Mouse (Mus musculus): Measurements from ENCODE around the gene Eif1ad.
"Not testable (repeated sequence)": the region's sequence is repeated elsewhere in the genome, so short reads cannot be mapped to it uniquely, and the experiment has no call there.

Gene Eif1ad

DNA sequence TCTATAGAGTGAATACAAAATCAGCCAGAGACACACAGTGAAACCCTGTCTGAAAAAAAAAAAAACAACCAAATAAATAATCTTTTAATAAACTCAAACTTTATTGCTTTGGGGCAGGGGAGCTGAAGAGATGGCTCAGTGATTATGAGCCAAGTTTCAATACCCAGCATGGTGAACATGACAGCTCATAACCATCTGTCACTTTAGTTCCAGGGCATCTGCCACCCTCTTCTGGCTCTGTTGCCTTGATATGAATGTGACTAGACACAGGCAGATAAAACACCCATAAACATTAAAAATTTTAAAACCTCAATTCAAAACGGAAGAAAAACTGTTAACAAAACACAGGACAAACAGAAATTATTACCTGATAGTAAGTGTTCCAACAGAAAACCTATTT lies 10.9 kb downstream of the Eif1ad start:
- DNase-seq (ENCODE audit: low spot score): no peak

DNA sequence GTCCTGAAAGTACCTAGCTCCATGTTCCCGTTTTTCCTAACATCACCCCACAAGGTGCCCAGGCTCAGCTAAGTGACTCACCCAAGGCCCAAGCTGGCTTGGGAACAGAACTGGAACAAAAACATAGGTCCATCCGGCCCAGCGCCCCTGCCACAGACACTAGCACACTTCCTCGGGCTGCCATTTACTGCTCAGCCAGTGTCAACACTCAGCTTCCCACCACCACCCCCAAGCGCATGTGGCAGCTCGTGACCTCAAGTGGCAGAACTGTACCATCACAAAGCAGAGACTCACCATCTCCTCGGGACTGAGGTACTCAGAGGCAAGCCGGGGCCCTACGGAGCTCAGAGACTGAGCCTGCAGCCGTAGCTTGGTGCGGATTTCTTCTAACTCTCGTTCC lies 16.8 kb downstream of the Eif1ad start:
- no peak for DNase-seq (ENCODE audit: low spot score)

DNA sequence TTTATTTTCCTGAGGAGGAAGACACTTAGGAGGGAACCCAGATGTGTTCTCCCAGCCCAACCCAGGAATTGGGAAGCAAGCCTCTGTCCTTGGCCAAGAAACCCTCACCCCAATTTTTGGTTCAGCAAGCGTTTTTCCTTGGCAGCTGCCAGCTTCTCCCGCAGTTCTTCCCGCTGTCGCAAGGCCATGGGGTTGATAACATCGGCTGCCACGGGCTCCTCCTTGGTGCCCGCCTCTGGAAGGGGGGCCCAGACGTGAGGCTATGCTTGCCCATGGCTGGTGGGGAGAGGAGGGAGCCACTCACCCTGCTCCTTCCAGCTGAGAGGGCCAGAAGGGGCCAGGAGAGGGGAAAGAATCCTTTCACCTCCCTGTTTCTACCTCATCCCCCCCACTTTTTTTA lies 18.2 kb downstream of the Eif1ad start:
- no peak for DNase-seq (ENCODE audit: low spot score)

DNA sequence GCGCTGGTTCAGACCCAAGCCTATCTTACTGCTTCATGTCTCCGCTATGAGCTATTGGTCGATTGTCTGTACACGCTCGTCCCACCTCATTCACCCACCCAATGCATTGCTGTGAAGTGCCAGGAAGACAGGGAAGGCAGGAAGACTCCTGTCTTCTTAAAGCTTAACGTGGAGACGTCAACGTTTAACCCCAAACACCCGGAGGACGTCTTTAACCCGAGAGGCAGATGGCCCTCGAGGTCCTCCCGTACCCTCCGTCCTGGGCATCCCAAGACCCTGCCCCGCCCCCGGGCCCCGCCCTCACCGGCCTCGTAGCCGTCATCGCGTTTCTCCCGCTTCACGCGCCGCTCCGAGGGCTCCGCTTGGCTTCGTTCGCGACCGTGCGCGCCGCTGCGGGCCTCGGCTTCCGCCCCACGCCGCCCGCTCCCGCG lies 21.5 kb downstream of the Eif1ad start:
- DNase-seq (ENCODE audit: low spot score): peak; percentile 27

- peak; percentile 98 for DNase-seq (ENCODE audit: low spot score)
Observed at GRCm38 (mm10) chr19:5388588-5389242, 22.2 kb downstream of the Eif1ad start, which contains the start of gene Sart1. TSS of gene Sart1 (minus strand) at chr19:5388703.

GRCm38 (mm10) chr19:5389647-5390046 lies 23.1 kb downstream of the Eif1ad start:
- DNase-seq (ENCODE audit: low spot score): peak; percentile 47

DNA sequence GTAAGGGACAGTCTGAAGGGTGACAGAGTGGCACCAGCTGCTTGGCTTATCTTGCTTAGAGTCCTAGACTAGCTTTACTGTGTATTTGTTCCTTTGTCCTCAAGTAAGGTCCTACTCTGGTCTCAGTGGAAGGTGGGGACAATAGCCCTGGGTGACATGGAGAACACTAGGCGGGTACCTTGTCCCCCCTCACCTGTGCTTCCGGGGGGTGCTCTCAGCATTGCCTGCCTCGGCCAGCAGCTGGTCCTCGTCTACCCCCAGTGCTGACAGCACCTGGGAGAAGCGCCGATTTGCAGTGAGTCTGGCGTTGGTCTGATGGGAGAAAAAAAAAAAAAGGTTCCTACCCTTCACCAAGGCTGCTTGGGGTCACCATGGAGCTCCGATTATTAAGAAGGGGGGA lies 23.9 kb downstream of the Eif1ad start:
- no peak for DNase-seq (ENCODE audit: low spot score)

DNA sequence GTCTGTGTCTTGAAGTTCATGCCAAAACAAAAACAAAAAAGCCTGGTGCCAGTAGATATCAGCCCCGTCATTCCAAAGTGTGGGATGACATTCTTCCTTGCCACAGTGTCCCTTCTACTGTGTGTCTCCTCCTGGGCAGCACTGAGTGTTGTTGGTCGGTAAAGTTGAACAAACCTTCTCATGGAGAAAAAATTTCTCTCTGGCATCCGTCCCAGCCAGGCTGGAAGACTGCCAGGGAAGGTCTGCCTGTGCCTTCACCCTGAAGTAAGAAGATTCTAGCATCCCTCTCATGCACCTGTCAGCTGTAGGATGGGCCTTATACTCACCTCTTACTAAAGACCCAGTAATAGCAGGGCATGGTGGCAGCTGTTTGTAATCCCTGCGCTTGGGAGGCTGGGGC lies 26.4 kb downstream of the Eif1ad start:
- no peak for DNase-seq (ENCODE audit: low spot score)

- no peak for DNase-seq (ENCODE audit: low spot score)
Observed at GRCm38 (mm10) chr19:5394168-5394567, 27.6 kb downstream of the Eif1ad start.

DNA sequence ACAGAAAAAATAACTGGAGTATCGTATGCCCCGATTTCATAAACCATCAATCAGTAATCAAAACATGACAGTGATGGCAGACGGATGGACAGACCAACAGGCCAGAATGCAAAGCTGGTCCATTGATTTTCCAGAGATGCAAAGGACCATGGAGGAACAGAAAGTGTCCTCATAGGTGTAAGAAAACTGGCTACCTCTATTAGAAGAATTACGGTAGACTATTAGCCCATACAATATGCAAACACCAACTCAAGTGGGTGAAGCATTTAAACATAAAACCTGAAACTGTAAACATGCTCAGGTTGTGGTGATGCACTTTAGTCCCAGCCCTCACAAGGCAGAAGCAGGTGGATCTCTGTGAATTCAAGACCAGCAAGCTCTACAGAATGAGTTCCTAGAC lies 28.8 kb downstream of the Eif1ad start:
- no peak for DNase-seq (ENCODE audit: low spot score)

GRCm38 (mm10) chr19:5401073-5401472 lies 34.5 kb downstream of the Eif1ad start:
- not testable (repeated sequence) for DNase-seq (ENCODE audit: low spot score)

DNA sequence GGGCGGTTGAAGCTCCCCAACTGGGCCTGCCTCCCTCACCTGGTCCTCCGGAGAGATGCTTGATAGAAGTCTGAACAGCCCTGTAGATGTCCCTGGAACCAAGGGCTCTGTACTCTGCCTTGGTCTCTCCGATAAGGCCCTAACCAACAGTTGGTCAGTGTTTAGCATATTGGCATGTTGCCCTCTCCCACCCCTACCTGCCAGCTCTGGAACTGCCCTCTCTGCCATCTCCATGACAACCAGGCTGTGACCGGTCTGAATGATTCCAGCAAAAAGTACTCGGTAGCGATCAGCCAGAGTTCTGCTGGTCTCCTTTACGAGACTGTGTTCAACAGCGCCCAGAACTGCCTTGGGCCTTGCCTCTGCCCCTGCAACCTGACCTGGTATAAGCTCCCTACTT lies 35.8 kb downstream of the Eif1ad start, which contains the start of gene Tsga10ip:
Tsga10ip (minus strand) TSS at position 234 of the 400 bp plus-strand sequence.
- DNase-seq (ENCODE audit: low spot score): no peak

- DNase-seq (ENCODE audit: low spot score): peak; percentile 16
Observed at GRCm38 (mm10) chr19:5405924-5406323, 39.4 kb downstream of the Eif1ad start.

GRCm38 (mm10) chr19:5406531-5407126 lies 40.1 kb downstream of the Eif1ad start:
- peak; percentile 55 for DNase-seq (ENCODE audit: low spot score)

DNA sequence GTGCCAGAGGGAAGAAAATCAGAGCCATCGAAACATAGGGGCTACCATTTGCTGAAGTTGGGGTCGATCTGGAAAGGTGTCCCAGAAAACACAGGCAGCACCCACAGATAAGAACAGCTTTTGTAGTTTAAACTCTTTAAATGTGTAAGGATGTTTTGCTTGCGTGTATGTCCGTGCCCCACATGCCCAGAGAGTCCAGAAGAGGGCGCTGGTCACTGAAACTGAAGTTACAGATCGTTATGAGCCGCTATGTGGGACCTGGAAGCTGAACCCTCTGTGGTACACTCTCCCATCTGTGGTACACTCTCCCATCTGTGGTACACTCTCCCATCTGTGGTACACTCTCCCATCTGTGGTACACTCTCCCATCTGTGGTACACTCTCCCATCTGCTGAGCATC lies 40.6 kb downstream of the Eif1ad start:
- DNase-seq (ENCODE audit: low spot score): peak; percentile 82

DNA sequence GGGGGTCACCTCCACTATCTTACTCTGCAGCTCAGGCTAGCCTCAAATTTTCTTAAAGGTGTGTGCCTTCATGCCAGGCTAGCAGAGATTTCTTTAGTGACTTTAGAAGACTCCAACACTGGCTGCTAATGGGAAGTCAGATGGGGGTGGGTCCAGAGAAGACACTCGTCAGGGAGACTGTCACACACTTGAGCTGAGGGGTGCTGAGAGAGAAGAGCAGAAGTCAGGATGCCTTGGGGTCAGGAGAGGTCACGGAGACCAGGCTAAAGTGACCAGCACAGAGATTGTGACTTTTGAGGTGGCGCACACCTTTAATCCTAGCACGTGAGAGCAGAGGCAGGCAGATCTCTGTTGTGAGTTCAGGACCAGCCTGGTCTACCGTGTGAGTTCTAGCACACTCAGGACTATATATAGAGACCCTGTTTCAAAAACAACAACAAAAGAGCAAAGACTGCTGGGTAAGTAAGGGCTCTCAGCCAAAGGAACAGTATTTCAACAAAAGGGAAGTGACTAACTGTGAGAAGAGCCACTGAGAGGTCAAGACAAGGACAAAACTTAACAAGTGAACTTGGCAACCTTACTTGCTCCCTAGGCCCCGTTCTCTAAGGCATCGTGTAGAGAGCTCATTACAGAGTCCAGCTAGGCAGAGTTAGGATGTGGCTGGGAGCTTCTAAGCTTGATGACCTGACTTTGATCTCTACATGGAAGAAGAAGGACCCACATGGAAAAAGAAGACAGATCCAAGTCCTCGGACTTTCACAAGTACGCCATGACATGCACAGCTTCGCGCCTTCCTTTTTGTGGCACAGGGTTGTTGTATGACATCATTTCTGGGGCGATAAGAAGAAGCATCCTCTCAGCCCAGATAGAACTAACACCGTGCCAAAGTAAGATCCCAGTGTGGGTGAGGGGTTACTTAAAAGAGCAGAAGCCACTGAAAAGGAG lies 41.8 kb downstream of the Eif1ad start:
- DNase-seq (ENCODE audit: low spot score): no peak

- DNase-seq (ENCODE audit: low spot score): no peak
Observed at GRCm38 (mm10) chr19:5409068-5409467, 42.5 kb downstream of the Eif1ad start.

DNA sequence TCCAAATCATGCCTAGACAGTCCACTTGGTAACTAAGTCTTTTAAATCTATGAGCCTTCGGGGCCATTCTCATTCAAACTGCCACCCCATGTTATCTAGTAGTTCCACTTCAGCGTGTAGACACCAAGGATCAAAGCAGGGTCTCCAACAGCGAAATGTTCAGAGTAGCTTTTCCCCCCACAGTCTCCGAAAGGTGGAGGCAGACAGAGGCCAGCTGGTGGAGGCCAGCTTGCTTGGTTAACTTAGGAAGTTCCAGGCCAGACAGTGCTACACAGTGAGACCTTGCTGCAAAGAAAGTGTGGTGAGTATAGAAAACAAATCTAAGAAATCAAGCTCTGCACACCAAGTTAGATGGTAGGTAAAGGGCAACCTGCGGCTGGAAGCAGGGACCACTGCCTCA lies 44.1 kb downstream of the Eif1ad start:
- DNase-seq (ENCODE audit: low spot score): no peak

- no peak for DNase-seq (ENCODE audit: low spot score)
Observed at GRCm38 (mm10) chr19:5411961-5412360, 45.4 kb downstream of the Eif1ad start.

DNA sequence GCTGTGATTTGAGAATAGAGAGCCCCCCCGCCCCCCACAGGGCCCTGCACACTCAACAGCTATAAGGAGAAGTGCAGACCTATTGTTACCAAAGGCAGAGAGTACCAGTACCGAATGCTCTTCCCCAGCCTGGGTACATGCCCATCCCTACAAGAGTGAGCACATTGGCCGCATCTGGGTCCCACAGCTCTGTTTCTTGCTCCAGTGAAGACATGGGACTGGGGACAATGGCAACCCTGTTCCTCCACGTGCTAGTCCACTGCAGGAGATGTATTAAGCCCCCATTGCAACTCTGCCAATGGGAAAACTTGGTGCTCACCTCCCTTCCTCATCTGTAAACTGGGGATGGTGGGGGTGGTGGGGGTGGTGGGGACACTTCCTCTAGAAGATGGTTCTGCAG lies 47.3 kb downstream of the Eif1ad start:
- no peak for DNase-seq (ENCODE audit: low spot score)

- no peak for DNase-seq (ENCODE audit: low spot score)
Observed at GRCm38 (mm10) chr19:5414534-5414957, 48.0 kb downstream of the Eif1ad start.

DNA sequence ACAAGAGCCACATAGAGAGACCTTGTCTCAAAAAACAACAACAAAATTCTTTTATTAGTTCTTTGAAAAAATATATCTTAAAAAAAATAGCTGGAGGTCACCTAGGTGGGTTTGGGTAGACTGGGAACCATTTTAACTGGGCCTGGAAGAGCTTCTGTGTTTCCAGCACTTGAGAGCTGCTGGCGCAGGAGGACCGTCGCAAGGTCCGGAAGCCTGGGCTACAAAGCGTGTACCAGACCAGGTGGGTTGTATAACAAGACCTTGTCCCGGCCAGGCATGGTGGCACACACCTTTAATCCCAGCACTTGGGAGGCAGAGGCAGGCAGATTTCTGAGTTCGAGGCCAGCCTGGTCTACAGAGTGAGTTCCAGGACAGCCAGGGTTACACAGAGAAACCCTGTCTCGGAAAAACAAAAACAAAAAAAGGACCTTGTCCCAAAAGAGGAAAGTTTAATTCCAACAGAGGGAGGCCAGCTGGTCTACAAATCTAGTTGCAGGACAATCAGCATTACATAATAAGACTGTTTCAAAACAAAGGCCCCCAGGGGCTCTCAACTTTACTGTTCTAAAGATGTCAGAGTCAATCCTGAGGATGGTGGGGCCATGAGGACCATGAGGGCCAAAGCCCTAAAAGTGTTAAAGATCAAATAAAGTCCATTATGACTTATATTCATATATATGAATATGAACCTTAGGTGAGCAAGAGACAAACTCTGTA lies 52.4 kb downstream of the Eif1ad start:
- no peak for DNase-seq (ENCODE audit: low spot score)
